Mouse (Mus musculus): ENCODE measurements at regions not wholly inside any gene's neighbourhood (a gene's known extent, or its start where the extent isn't known, plus 50 kb on each side); places are given as distances from the start of the nearest gene placed in this dataset.

DNA sequence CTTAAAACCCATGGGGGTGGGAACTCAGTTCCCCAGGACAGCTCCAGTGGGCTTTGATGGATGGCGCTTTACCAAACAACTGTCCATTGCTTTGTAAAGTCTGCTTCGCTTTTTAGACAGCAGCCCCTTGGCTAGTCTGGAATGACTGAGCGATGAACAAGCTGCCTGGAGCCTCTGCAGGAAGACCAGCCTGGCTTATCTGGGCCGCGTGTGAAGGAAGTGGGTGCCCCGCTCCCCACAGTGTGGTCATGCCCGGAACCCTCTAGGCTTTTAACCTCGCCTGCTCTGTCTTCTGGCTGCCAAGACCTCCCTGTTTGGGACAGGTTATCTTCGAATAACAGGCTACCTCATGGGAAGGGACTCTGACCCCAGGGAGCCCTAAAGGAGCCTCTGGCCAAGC is 91.5 kb upstream of the Ptpn1 start:
- no peak for ATAC-seq
- 85% methylated on average over 9 of the region's 9 CpGs for WGBS
- no peaks in the 10 kb centered on the region for H3K4me1 ChIP-seq (replicated peaks; ENCODE audit: control insufficient read depth, insufficient read depth, low read length)

DNA sequence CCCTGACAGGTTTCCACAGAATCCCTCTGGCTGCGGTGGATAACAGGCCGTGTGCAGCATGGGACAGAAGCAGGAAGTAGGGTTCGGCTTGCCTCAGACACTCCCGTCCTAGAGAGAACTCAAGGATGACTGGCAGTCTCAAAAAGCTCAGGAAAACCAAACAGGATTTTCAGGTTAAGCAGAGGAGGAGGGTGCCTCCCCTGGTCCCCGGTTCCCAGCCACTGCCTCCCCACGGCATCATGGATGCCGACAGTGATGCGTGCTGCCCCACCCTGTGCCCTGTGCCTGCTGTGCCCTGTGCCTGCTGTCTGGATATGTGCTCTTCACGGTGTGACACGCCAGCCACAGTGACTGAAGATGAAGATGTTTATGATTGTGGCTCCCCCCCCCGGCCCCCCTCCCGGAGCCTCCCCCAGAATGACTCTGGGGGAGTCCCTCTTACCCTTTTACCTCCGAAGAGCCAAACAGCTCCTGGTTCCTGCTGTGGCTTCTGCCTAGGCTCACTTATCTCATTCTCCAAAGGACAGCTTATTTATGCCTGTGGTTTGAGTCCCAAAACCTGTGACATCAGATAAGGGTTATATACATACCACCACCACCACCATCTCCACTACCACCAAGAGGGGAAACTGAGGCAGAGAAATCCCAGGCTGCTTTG is 92.4 kb upstream of the Ptpn1 start:
- 39% methylated on average over 13 of the region's 13 CpGs for WGBS

More for the DNA sequence above, 91.5 kb upstream of the Ptpn1 start:
- TF ChIP-seq CTCF (IDR thresholded peaks at IDR 0.05; ENCODE audit: low read depth): no peak
- no peaks in the 10 kb centered on the region for H3K9me3 ChIP-seq (ENCODE audit: control insufficient read depth)
- H3K4me2 ChIP-seq (replicated peaks; ENCODE audit: low read depth): no peak overlapping the region
- no peaks in the 10 kb centered on the region for H3K27me3 ChIP-seq (replicated peaks; ENCODE audit: control insufficient read depth, insufficient read depth, low read length)
- H3K27ac ChIP-seq (ENCODE audit: low read depth, low read length): no peak overlapping the region
- H3K4me3 ChIP-seq (ENCODE audit: low read depth, low read length): no peak overlapping the region
- H3K36me3 ChIP-seq (ENCODE audit: control insufficient read depth, insufficient read depth): no peaks in the 10 kb centered on the region
- H3K9ac ChIP-seq (ENCODE audit: low read depth, low read length): no peak overlapping the region

DNA sequence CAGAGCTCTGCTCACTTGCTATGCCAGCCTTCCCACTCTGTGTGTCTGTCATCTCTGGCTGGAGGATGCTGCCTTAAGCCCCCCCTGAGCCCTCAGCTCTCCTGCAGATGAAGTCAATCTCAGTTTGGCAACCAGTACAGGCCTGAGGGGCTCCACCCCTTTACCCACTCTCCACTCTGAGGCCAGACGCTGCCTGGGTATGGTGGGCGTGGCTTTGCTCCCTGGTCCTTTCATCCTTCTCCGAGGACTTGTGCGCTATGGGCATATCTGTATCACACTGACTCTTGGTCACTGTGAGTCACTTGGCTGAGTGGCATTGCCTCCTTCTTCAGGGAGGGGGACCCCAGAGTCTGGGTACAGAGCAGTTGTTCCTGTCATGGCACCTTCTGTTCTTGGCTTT is 94.3 kb upstream of the Ptpn1 start:
- H3K27me3 ChIP-seq (replicated peaks; ENCODE audit: control insufficient read depth, insufficient read depth, low read length): no peaks in the 10 kb centered on the region

More for the DNA sequence above, 92.4 kb upstream of the Ptpn1 start:
- ATAC-seq: peak; percentile 18; the same call in 1 of the 2 replicates
- Histone ChIP-seq H3K4me3 (ENCODE audit: low read depth, low read length) (no peak overlapping the region), H3K4me1 (replicated peaks; ENCODE audit: control insufficient read depth, insufficient read depth, low read length) (no peaks in the 10 kb centered on the region), H3K27me3 (replicated peaks; ENCODE audit: control insufficient read depth, insufficient read depth, low read length) (no peaks in the 10 kb centered on the region), H3K27ac (ENCODE audit: low read depth, low read length) (no peak overlapping the region), H3K36me3 (ENCODE audit: control insufficient read depth, insufficient read depth) (no peaks in the 10 kb centered on the region), H3K9ac (ENCODE audit: low read depth, low read length) (no peak overlapping the region), H3K9me3 (ENCODE audit: control insufficient read depth) (no peaks in the 10 kb centered on the region), H3K4me2 (replicated peaks; ENCODE audit: low read depth) (no peak overlapping the region)
- no peak for TF ChIP-seq CTCF (IDR thresholded peaks at IDR 0.05; ENCODE audit: low read depth)

DNA sequence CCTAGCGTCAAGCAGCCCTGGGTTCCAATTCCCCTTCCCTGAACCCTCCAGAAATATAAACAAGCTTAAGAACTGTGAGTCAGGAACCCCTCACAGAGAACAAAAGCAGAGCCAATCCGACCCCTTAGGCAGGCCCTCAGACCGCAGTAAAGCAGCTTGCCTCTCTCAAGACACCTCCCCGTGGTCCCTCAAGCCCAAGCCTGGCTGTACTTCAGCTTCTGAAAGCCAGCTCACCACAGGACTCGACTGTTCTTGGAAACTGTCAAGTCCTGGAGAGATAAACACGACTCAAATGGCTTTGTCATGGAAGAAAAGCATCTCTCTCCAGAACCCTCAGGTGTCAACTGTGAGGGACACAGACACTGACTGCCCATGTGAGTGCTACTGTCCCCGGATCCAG is 95.2 kb upstream of the Ptpn1 start:
- 45% methylated on average over 7 of the region's 7 CpGs for WGBS
- H3K27me3 ChIP-seq (replicated peaks; ENCODE audit: control insufficient read depth, insufficient read depth, low read length): no peaks in the 10 kb centered on the region
- H3K9ac ChIP-seq (ENCODE audit: low read depth, low read length): no peak overlapping the region
- H3K4me2 ChIP-seq (replicated peaks; ENCODE audit: low read depth): no peak overlapping the region
- H3K9me3 ChIP-seq (ENCODE audit: control insufficient read depth): no peaks in the 10 kb centered on the region
- H3K36me3 ChIP-seq (ENCODE audit: control insufficient read depth, insufficient read depth): no peaks in the 10 kb centered on the region
- H3K27ac ChIP-seq (ENCODE audit: low read depth, low read length): no peak overlapping the region
- ATAC-seq: no peak
- no peak overlapping the region for H3K4me3 ChIP-seq (ENCODE audit: low read depth, low read length)
- H3K4me1 ChIP-seq (replicated peaks; ENCODE audit: control insufficient read depth, insufficient read depth, low read length): peaks cover 10% of the 10 kb centered on the region
- no peak for TF ChIP-seq CTCF (IDR thresholded peaks at IDR 0.05; ENCODE audit: low read depth)

More for the DNA sequence above, 94.3 kb upstream of the Ptpn1 start:
- WGBS: 31% methylated on average over 4 of the region's 4 CpGs
- Histone ChIP-seq H3K9ac (ENCODE audit: low read depth, low read length) (no peak overlapping the region), H3K4me1 (replicated peaks; ENCODE audit: control insufficient read depth, insufficient read depth, low read length) (peaks cover 10% of the 10 kb centered on the region), H3K9me3 (ENCODE audit: control insufficient read depth) (no peaks in the 10 kb centered on the region), H3K36me3 (ENCODE audit: control insufficient read depth, insufficient read depth) (no peaks in the 10 kb centered on the region), H3K27ac (ENCODE audit: low read depth, low read length) (no peak overlapping the region), H3K4me2 (replicated peaks; ENCODE audit: low read depth) (no peak overlapping the region), H3K4me3 (ENCODE audit: low read depth, low read length) (no peak overlapping the region)
- ATAC-seq: no peak
- no peak for TF ChIP-seq CTCF (IDR thresholded peaks at IDR 0.05; ENCODE audit: low read depth)

DNA sequence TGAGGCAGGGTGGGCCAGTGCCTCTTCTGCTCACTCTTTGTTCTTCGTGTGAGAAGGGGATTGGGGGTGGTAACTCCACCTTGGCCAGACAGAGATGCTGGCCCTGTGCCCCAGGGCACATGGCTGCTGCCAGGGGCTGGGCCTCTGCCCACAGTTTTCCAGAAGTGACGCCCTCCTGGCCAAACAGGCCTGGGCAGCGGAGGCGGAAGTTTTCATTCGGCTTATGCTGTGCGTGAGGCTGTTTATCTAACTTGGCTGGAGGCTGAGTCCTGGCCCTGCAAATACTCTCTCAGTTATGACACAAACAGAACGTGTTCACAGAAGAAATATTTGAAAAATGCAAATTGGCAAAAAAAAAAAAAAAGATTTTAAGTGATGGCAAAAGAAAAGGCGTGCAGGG is 97.3 kb upstream of the Ptpn1 start:
- H3K27ac ChIP-seq (ENCODE audit: low read depth, low read length): peak overlapping the region; percentile 50; the same call in 1 of the 2 replicates
- no peak overlapping the region for H3K9ac ChIP-seq (ENCODE audit: low read depth, low read length)
- no peak overlapping the region for H3K4me2 ChIP-seq (replicated peaks; ENCODE audit: low read depth)
- no peak overlapping the region for H3K4me3 ChIP-seq (ENCODE audit: low read depth, low read length)
- no peak for ATAC-seq
- H3K4me1 ChIP-seq (replicated peaks; ENCODE audit: control insufficient read depth, insufficient read depth, low read length): peaks cover 10% of the 10 kb centered on the region
- H3K36me3 ChIP-seq (ENCODE audit: control insufficient read depth, insufficient read depth): no peaks in the 10 kb centered on the region
- no peaks in the 10 kb centered on the region for H3K27me3 ChIP-seq (replicated peaks; ENCODE audit: control insufficient read depth, insufficient read depth, low read length)
- WGBS: 67% methylated on average over 8 of the region's 8 CpGs
- no peaks in the 10 kb centered on the region for H3K9me3 ChIP-seq (ENCODE audit: control insufficient read depth)
- TF ChIP-seq CTCF (IDR thresholded peaks at IDR 0.05; ENCODE audit: low read depth): no peak

DNA sequence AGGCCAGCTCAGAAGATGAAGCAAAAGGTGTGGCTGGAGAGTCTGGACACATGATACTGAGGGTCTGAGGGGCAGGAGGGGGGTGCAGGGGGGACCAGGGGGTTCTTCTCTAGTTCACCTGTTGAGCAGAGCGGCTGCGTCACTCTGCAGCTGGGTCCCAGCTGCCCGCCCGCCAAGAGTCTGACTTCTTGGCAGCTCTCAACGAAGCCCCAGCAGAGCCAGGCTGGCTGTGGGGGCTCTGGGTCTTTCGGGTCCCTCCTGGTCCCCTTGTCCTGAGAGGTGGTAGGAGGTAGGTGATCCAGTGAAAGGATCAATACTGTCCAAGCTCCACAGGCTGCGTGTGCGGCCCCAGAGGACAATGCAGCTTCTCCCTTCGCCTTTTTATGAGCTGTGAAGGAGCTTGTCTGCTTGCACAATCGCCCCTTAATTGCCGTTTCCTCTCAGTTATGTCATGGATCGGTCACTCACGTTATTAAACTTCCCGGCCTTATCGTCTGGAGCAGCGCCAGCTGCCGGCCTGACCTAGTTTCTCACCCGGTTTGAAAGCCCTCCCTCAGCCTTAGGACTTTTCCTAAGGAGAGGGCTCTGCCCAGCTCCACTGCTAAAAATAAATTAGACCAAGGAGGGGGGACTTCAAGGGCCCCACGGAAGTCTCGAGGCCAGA is 98.4 kb upstream of the Ptpn1 start:
- peak; percentile 54 for ATAC-seq
- peak overlapping the region; percentile 50; the same call in 1 of the 2 replicates for H3K27ac ChIP-seq (ENCODE audit: low read depth, low read length)

More for the DNA sequence above, 98.4 kb upstream of the Ptpn1 start:
- Histone ChIP-seq H3K4me3 (ENCODE audit: low read depth, low read length) (no peak overlapping the region), H3K36me3 (ENCODE audit: control insufficient read depth, insufficient read depth) (no peaks in the 10 kb centered on the region), H3K9me3 (ENCODE audit: control insufficient read depth) (no peaks in the 10 kb centered on the region), H3K4me1 (replicated peaks; ENCODE audit: control insufficient read depth, insufficient read depth, low read length) (peaks cover 12% of the 10 kb centered on the region), H3K27me3 (replicated peaks; ENCODE audit: control insufficient read depth, insufficient read depth, low read length) (no peaks in the 10 kb centered on the region), H3K9ac (ENCODE audit: low read depth, low read length) (0 out of 2 replicates have a peak overlapping the region, but pooled peaks have one; percentile 2), H3K4me2 (replicated peaks; ENCODE audit: low read depth) (peak overlapping the region; percentile 43)
- 16% methylated on average over 20 of the region's 20 CpGs for WGBS
- TF ChIP-seq CTCF (IDR thresholded peaks at IDR 0.05; ENCODE audit: low read depth): peak; percentile 71
